Mouse (Mus musculus) hindbrain, embryonic 15.5 days (tissue): ENCODE results near the gene Ctdsp1. TPM values are rescaled to one million over a fixed set of nuclear protein-coding genes. Genes with fewer than 3 reads are reported as not detected.

Source experiments
- ATAC-seq: fragments of 200-750 bp; cut with Nextera tagmentation; 2 replicates; pipeline ENCODE4 v1.8.0; 2017; ENCODE audit warnings: low read depth, moderate number of reproducible peaks, moderate TSS enrichment; ENCODE audit not compliant: low FRiP score
- H3K27ac ChIP-seq: fragments of 300-500 bp; sonication (generic); replicated peaks from 2 replicates; pipeline ENCODE4 v1.5.1; 2015; ENCODE audit warnings: mild to moderate bottlenecking, inconsistent platforms
- H3K27me3 ChIP-seq: fragments of 300-500 bp; sonication (generic); 2 replicates; pipeline ENCODE4 v1.6.1; 2015; ENCODE audit warnings: control low read depth, inconsistent platforms
- H3K36me3 ChIP-seq: fragments of 300-500 bp; sonication (generic); 2 replicates; pipeline ENCODE4 v1.6.1; 2015; ENCODE audit warnings: control low read depth, inconsistent platforms
- H3K4me1 ChIP-seq: fragments of 300-500 bp; sonication (generic); replicated peaks from 2 replicates; pipeline ENCODE4 v1.6.1; 2015; ENCODE audit warnings: control low read depth, inconsistent platforms
- H3K4me2 ChIP-seq: fragments of 300-500 bp; sonication (generic); 2 replicates; pipeline ENCODE4 v1.6.1; 2015; ENCODE audit warnings: moderate library complexity, mild to moderate bottlenecking, inconsistent platforms
- H3K4me3 ChIP-seq: fragments of 300-500 bp; sonication (generic); 2 replicates; pipeline ENCODE4 v1.5.1; 2015; ENCODE audit warnings: mild to moderate bottlenecking, inconsistent platforms
- H3K9ac ChIP-seq: fragments of 300-500 bp; sonication (generic); 2 replicates; pipeline ENCODE4 v1.6.1; 2015; ENCODE audit warnings: inconsistent platforms
- H3K9me3 ChIP-seq: fragments of 300-500 bp; sonication (generic); 2 replicates; pipeline ENCODE4 v1.6.1; 2016; ENCODE audit warnings: control low read depth, inconsistent platforms
- WGBS: fragments of 180-500 bp; shearing (Covaris S2); methylation state at CpG from one replicate; pipeline ENCODE4 v1.1.7; 2015; 5-methylcytosine and 5-hydroxymethylcytosine counted together
- polyA plus RNA-seq: library from polyadenylated mRNA; unstranded; fragments of >200 nt; fragmentation: Nextera tagmentation; extraction: Ambion mirVana; gene quantifications from 2 replicates; pipeline ENCODE4 v1.2.1, GENCODE M21; 2015

Gene Ctdsp1
- polyA plus RNA-seq, 1 experiment from 2014 or later: 19.3 TPM

DNA sequence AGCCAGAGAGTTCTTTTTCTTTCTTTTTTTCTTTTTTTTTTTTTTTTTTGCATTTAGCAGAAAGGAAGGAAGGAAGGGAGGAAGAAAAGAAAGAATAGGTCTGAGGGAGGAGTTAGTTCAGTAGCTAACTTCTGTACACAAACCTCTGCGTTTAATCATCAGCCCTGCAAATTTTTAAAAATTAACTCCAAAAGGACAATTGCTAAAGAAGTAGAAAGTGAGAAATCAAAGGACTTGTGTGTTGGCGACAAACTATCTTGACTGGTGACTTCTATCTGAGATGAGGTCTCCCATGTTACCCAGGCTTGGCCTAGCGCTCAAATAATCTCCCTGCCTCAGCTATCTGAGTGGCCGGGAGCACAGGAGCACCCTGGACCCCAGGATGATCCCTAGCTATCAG lies 12.9 kb downstream of the Ctdsp1 start:
- no peaks in the 10 kb centered on the region for H3K4me1 ChIP-seq
- ATAC-seq: no peak
- 93% methylated on average over 4 of the region's 4 CpGs for whole genome bisulfite sequencing

DNA sequence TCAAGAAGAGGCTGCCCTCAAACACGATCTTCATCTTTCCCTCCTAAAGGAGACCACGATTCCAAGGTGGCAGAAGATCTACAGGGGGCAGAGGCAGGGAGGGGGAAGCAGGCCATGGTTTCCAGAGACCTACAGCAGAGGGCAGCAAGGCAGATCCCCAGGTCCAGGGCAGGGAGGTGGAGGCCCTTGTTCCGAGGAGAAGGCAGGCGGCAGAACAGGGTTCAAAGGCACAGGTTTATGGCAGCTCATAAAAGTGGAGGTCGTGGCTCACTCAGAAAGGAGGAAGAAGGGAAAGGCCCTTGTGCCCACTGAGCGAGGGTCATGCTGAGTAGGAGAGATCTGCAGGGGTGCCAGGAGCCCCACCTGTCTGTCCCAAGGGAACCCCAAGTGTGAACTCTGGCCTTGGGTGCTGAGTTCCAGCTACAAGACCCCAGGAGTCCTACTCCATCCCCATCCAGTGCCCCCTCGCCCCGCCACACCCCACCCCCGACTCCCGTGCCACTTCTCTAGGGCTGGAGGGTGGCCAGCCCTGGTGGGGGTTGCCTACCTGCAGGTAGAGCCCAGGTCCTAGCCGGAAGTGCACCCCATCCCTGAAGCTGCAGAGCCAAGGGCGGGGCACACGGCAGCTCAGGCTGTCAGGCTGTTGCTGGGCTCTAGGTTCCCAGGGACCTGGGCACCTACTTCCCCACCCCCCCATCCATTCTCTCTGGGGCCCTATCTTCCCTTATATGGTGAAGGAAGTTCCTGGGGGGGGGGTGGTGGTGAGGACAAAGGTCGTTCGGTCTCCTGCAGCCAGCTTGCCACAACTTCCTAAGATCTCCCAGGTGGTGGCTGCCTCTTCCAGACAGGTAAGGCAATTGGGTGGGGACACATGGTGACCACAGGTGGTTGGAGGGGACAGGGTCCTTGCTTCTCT lies 17.5 kb downstream of the Ctdsp1 start, which contains the start of gene Vil1:
Gene Vil1, plus strand, starts transcription at position 788 of the 916 bp plus-strand sequence.
- Histone ChIP-seq H3K9ac (no peak within 1 kb of the TSS), H3K9me3 (no peaks in the 10 kb centered on the region), H3K4me3 (no peak within 1 kb of the TSS), H3K27me3 (no peaks in the 10 kb centered on the region), H3K4me1 (no peaks in the 10 kb centered on the region), H3K27ac (no peak within 1 kb of the TSS), H3K36me3 (no peaks in the 10 kb centered on the region), H3K4me2 (no peak within 1 kb of the TSS)
- 60% methylated on average over 11 of the region's 15 CpGs for WGBS
- ATAC-seq: no peak

More for the DNA sequence above, 12.9 kb downstream of the Ctdsp1 start:
- no peaks in the 10 kb centered on the region for H3K27me3 ChIP-seq
- H3K9me3 ChIP-seq: no peaks in the 10 kb centered on the region
- no peak overlapping the region for H3K9ac ChIP-seq
- H3K27ac ChIP-seq: no peak overlapping the region
- no peaks in the 10 kb centered on the region for H3K36me3 ChIP-seq
- H3K4me3 ChIP-seq: no peak overlapping the region
- H3K4me2 ChIP-seq: no peak overlapping the region

DNA sequence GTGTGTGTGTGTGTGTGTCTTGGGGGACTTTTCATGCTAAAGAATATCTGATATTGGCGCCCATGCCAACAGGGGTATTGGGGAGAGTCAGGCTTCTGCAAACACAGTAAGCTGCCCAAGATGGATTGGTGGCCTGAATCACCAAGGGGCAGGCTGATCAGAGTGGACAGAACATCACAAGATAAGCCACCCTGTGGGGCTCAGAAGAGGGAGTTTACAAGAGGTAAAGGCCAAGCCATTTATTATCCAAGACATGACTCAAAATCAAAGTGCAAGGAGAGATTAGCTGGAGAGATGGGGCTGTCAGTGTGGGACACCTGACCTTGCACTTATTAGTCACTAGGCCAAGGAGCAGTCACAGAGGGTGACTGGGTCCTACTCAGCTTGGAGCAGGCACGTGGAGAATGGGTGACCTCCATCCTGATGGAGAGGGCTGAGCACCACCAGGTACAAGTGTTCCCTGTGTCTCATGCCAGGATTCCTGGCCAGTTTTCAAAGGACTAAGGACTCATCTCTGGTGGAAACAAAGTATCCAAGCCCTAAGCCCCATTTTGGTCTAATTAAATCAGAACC lies 20.5 kb downstream of the Ctdsp1 start:
- ATAC-seq: no peak
- Histone ChIP-seq H3K4me1 (no peaks in the 10 kb centered on the region), H3K27me3 (no peaks in the 10 kb centered on the region), H3K4me2 (no peak overlapping the region), H3K4me3 (no peak overlapping the region), H3K36me3 (no peaks in the 10 kb centered on the region), H3K9me3 (no peaks in the 10 kb centered on the region), H3K27ac (no peak overlapping the region), H3K9ac (no peak overlapping the region)
- WGBS: 50% methylated on average over 2 of the region's 2 CpGs

DNA sequence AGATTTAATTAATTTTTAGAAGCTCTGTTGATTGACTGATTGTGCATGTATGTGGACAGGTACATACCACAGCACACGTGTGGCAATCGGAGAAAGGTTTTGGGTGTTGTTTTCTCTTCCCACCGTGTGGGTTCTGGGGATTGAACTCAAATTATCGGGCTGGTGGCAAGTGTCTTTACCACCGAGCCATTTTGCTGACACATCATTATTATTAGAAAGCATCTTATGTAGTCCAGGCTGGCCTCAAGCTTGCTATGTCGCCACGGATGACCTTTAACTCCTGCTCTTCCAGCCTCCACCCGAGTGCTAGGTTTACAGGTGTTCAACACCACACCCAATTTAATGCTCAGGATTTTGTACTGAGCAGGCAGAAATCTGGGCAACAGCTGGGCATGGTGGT lies 21.4 kb downstream of the Ctdsp1 start:
- no peaks in the 10 kb centered on the region for H3K36me3 ChIP-seq
- no peak overlapping the region for H3K4me3 ChIP-seq
- no peaks in the 10 kb centered on the region for H3K9me3 ChIP-seq
- no peak overlapping the region for H3K9ac ChIP-seq
- no peaks in the 10 kb centered on the region for H3K4me1 ChIP-seq
- ATAC-seq: no peak
- no peaks in the 10 kb centered on the region for H3K27me3 ChIP-seq
- 84% methylated on average over 8 of the region's 8 CpGs for WGBS
- H3K4me2 ChIP-seq: no peak overlapping the region
- H3K27ac ChIP-seq: no peak overlapping the region

DNA sequence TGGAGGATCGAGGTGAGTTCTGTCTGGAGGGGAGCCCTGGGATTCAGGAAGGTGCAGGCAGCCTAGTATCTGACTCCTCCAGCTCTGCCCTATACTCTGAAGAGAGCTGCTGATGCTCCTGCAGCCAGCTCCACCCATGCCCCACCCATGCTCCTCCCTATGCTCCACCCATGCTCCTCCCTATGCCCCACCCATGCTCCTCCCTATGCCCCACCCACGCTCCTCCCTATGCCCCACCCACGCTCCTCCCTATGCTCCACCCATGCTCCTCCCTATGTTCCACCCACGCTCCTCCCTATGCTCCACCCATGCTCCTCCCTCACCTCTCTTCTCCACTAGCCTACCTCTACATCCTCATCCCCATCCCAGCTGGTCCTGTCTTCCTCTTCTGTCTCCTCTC lies 23.8 kb downstream of the Ctdsp1 start:
- Histone ChIP-seq H3K27me3 (no peaks in the 10 kb centered on the region), H3K9me3 (no peaks in the 10 kb centered on the region), H3K4me3 (no peak overlapping the region), H3K36me3 (no peaks in the 10 kb centered on the region), H3K27ac (no peak overlapping the region), H3K4me2 (no peak overlapping the region), H3K9ac (no peak overlapping the region), H3K4me1 (no peaks in the 10 kb centered on the region)
- 50% methylated on average over 4 of the region's 4 CpGs for WGBS
- ATAC-seq: no peak

DNA sequence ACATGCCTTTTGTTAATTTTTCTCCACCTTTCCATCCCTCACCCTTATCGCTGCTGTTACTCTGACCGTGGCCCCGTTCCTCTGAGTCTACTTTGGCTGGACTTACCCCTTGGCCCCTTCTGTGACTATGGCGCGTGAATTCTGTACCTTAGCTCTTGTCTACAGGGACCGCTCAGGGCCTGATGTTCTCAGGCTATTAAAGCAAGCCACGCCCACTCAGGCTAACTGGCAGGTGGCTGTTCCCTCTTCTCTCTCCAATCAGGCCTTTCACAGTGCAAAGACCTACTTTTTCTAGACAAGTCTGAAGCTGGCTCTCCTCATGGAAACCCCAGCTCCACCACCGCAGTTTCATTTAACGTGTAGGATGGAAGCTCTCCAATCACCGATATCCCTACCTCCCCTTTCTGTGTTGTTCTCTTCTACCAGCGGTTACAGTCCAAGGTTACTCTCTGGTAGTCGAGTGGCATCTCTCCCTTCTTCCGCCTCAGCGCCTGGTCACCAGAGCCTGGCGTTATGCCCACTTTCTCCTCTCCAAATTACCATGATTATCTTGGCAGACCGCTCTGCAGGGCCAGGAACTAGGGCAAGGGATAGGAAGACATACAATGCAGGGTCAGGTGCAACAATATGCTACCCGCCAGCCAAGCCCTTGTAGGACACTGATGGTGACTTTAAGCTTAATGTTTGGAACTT lies 27.6 kb downstream of the Ctdsp1 start:
- H3K4me1 ChIP-seq: no peaks in the 10 kb centered on the region
- 77% methylated on average over 17 of the region's 17 CpGs for WGBS
- no peaks in the 10 kb centered on the region for H3K36me3 ChIP-seq
- no peak overlapping the region for H3K4me2 ChIP-seq
- no peak overlapping the region for H3K4me3 ChIP-seq
- no peaks in the 10 kb centered on the region for H3K9me3 ChIP-seq
- H3K27me3 ChIP-seq: no peaks in the 10 kb centered on the region
- H3K9ac ChIP-seq: no peak overlapping the region
- no peak for ATAC-seq
- H3K27ac ChIP-seq: no peak overlapping the region

DNA sequence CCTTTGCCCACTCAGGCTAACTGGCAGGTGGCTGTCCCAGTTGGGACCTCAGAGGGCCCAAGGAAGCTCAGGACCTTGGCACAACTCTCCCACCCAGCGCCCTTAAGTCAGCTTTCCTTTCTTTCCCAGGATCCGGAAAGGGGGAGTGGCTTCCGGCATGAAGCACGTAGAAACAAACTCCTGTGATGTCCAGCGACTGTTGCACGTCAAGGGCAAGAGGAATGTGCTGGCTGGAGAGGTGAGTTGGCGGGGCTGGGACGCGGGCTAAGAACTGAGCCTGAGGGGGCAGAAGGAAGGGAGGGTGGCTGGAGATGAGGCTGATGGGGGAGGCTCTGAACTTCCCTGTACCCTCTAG lies 28.1 kb downstream of the Ctdsp1 start:
- ATAC-seq: no peak
- 73% methylated on average over 9 of the region's 9 CpGs for WGBS

DNA sequence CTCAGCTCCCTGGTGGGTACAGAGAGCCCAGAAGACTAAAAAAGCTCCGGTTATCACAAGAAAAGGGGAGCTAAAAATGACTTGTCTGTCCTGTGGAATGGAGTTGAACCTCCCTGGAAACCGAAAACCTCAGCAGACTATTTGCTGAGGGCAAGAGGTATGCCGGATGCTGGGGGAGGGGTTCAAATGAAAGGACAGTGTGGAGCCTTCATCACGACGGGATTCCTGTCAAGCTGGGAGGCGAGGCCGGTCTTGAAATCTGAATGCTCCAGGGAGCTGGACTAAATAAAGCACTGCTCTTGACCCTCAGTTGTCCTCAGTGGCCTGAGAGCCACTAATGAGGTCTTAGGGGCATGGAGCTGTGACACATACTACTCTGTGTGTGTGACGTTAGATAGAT lies 31.8 kb downstream of the Ctdsp1 start:
- Histone ChIP-seq H3K27me3 (no peaks in the 10 kb centered on the region), H3K4me3 (no peak overlapping the region), H3K4me2 (no peak overlapping the region), H3K9ac (no peak overlapping the region), H3K27ac (no peak overlapping the region), H3K36me3 (no peaks in the 10 kb centered on the region), H3K4me1 (no peaks in the 10 kb centered on the region), H3K9me3 (no peaks in the 10 kb centered on the region)
- no peak for ATAC-seq
- 32% methylated on average over 8 of the region's 8 CpGs for WGBS

More for the DNA sequence above, 28.1 kb downstream of the Ctdsp1 start:
- no peak overlapping the region for H3K27ac ChIP-seq
- no peaks in the 10 kb centered on the region for H3K9me3 ChIP-seq
- no peaks in the 10 kb centered on the region for H3K36me3 ChIP-seq
- no peaks in the 10 kb centered on the region for H3K4me1 ChIP-seq
- no peaks in the 10 kb centered on the region for H3K27me3 ChIP-seq
- H3K4me2 ChIP-seq: no peak overlapping the region
- no peak overlapping the region for H3K4me3 ChIP-seq
- H3K9ac ChIP-seq: no peak overlapping the region

DNA sequence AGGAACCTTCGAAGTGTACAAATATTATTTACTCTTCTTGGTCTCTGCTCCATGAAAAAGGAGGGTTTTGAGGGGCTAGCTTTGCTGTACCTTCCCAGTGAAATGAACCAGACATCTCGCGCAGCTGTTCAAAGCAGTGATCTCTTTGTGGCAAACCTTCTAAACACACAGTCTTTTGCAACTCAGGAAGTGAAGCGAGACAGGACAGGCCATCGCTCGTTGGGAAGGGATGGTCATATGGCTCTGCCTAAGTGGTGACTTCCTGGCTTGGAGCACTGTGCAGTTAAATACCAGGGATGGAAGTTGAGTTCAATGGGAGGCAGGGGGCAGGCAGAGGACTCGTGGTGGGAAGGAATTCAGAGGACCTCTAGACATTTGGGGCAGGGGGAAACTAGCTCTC lies 34.5 kb downstream of the Ctdsp1 start:
- Histone ChIP-seq H3K9me3 (no peaks in the 10 kb centered on the region), H3K4me3 (no peak overlapping the region), H3K27me3 (no peaks in the 10 kb centered on the region), H3K36me3 (no peaks in the 10 kb centered on the region), H3K27ac (no peak overlapping the region), H3K9ac (no peak overlapping the region), H3K4me2 (no peak overlapping the region), H3K4me1 (no peaks in the 10 kb centered on the region)
- 80% methylated on average over 7 of the region's 7 CpGs for WGBS
- no peak for ATAC-seq

DNA sequence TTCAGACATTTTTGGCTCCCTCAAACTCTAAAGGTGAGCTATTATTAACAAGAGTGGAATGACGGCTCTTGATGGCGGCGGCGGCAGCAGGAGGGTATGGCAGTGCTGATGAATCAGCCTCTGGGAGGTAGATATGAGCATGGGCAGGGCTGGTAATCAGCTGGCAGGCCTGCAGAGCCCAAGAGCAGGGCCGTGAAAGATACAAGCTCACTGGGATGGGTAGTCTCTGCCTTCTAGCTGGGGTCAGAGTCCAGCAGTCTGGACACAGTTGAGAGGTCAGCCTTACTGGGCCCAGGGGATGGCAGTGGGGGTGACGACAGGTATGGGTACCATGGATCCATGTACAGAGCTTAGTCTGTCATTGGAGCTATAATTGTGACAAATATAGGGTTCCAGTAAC lies 41.9 kb downstream of the Ctdsp1 start:
- WGBS: 88% methylated on average over 6 of the region's 6 CpGs
- Histone ChIP-seq H3K27ac (no peak overlapping the region), H3K9me3 (no peaks in the 10 kb centered on the region), H3K9ac (no peak overlapping the region), H3K36me3 (peaks cover 13% of the 10 kb centered on the region; the same call in 1 of the 2 replicates), H3K4me2 (no peak overlapping the region), H3K27me3 (no peaks in the 10 kb centered on the region), H3K4me3 (no peak overlapping the region), H3K4me1 (no peaks in the 10 kb centered on the region)
- no peak for ATAC-seq

DNA sequence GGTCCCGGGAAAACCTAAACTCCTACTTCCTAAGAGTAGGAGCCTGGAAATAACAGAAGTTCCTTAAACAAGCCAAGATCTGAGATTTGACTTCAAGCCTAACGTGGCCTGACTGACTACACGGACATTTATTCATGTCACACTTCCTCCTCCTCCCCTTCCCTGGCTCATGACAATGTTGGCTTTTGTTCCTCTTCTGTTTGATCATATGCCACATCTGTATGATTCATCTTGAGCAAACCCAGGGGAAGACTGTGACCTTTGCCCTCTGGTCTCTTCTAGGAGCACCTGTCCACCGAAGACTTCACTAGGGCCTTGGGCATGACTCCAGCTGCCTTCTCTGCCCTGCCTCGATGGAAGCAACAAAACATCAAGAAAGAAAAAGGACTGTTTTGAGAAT lies 43.3 kb downstream of the Ctdsp1 start:
- 72% methylated on average over 5 of the region's 5 CpGs for WGBS
- H3K27me3 ChIP-seq: no peaks in the 10 kb centered on the region
- H3K9ac ChIP-seq: no peak overlapping the region
- H3K4me3 ChIP-seq: no peak overlapping the region
- H3K9me3 ChIP-seq: no peaks in the 10 kb centered on the region
- peaks cover 25% of the 10 kb centered on the region for H3K36me3 ChIP-seq
- H3K4me2 ChIP-seq: no peak overlapping the region
- no peaks in the 10 kb centered on the region for H3K4me1 ChIP-seq
- ATAC-seq: no peak
- H3K27ac ChIP-seq: no peak overlapping the region

DNA sequence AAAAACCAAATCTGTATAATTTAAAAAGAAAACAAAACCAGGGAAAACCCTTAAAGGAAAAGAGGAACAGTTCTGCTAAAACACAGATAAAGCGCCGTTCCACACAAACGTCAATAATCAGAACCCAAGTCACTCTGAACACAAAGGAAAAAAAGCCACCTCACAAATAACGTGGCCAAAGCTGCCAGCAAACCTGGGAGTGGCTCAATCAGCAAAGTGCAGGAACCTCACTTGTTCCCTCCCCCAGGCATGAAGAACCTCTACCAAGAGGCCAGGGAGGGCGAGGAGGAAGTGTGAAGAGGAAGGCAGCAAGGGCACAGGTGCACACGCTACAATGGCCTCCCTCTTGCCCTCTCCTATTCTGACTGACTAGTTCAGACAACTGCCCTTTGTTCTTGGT lies 44.3 kb downstream of the Ctdsp1 start:
- peaks cover 32% of the 10 kb centered on the region for H3K36me3 ChIP-seq

More for the DNA sequence above, 44.3 kb downstream of the Ctdsp1 start:
- H3K9me3 ChIP-seq: no peaks in the 10 kb centered on the region
- H3K4me3 ChIP-seq: no peak overlapping the region
- H3K9ac ChIP-seq: no peak overlapping the region
- WGBS: 90% methylated on average over 6 of the region's 6 CpGs
- no peak overlapping the region for H3K27ac ChIP-seq
- no peak for ATAC-seq
- H3K4me1 ChIP-seq: no peaks in the 10 kb centered on the region
- H3K27me3 ChIP-seq: no peaks in the 10 kb centered on the region
- H3K4me2 ChIP-seq: no peak overlapping the region
